In the genomic region with DNA sequence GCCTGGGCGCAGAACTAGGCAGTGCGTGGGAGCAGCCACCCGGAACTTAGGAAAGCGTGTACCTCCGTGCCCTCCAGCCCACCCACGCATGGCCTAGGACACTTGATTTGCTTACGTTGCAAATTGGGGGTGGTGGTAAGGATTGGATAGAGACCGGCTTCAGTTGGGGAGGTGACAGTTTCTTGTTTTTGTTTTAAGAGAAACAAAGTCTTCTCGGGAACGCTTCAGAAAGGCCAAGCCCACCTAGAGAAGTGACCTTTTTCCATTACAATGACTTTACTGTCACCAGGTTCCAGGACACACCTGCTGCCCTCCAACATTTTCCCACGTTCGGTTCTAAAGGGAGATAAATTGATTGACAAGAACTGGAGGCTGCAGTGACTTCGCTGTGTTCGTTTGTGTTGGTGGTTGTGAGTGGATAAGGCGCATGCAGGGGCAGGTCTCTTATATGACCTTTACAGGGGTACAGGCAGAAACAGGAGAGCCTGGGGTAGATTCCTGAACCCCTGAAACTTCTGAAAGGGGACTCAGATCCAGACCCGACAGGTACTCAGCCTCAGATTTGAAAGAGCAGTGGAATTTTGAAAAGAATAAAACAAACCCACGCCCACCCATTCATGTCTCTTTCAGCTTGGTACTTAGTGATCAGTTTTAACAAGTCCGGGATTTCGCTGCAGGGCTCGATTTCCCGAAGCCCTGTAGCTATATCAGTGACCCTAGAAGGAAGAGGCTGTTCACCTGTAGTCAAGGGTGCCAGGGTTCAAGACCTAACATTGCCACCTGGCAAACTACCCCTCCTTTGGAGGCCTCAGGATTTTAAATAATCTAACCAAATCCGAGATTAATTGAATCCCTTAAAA, we compare ENCODE assay signal across 16 mouse cellular contexts. TPM values are rescaled to one million over a fixed set of nuclear protein-coding genes. Genes with fewer than 3 reads are reported as not detected.
DNase-seq lines count a peak whose midpoint lies in the region; ATAC-seq and TF ChIP-seq lines count a peak whose summit lies in the region.
"Had no signal": no experiment of that assay in that cellular context is flagged by ENCODE, and none has a peak within 500 bp of the region (broad histone marks: within the 10 kb centered on the region; RNA-seq: fewer than 3 reads in every experiment).

No protein-coding gene starts in this region.

- H3K4me1 ChIP-seq in forebrain, embryonic 10.5 days = peaks cover 84% of the 10 kb centered on the region
- H3K4me1 ChIP-seq in forebrain, embryonic 15.5 days = peaks cover 36% of the 10 kb centered on the region
- no peaks in the 10 kb centered on the region for H3K4me1 ChIP-seq in lung, embryonic 14.5 days (ENCODE audit: insufficient read depth)
- H3K4me1 ChIP-seq in embryonic facial prominence, embryonic 11.5 days (ENCODE audit: control insufficient read depth, insufficient read depth, low read length) = peaks cover 2% of the 10 kb centered on the region; the same call in 1 of the 2 replicates

- no peaks in the 10 kb centered on the region for H3K36me3 ChIP-seq in forebrain, embryonic 10.5 days (replicated peaks)
- no peaks in the 10 kb centered on the region for H3K36me3 ChIP-seq in forebrain, embryonic 15.5 days
- H3K36me3 ChIP-seq in lung, embryonic 14.5 days (ENCODE audit: insufficient read depth) = no peaks in the 10 kb centered on the region
- H3K36me3 ChIP-seq in embryonic facial prominence, embryonic 11.5 days (replicated peaks; ENCODE audit: control insufficient read depth, insufficient read depth, low read depth, low read length) = no peaks in the 10 kb centered on the region
- H3K36me3 ChIP-seq: forebrain, embryonic 12.5 days; liver, embryonic 12.5 days had no signal

- no peak for ATAC-seq in forebrain, embryonic 15.5 days (replicated peaks)
- no peak for ATAC-seq in lung, embryonic 14.5 days (ENCODE audit: insufficient read depth)
- no peak for ATAC-seq in embryonic facial prominence, embryonic 11.5 days (replicated peaks; ENCODE audit: insufficient number of reproducible peaks, low FRiP score, low TSS enrichment, low read depth)
- ATAC-seq: liver, embryonic 12.5 days had no signal

- H3K9ac ChIP-seq in forebrain, embryonic 15.5 days (replicated peaks) = no peak overlapping the region
- H3K9ac ChIP-seq in lung, embryonic 14.5 days = no peak overlapping the region
- H3K9ac ChIP-seq in embryonic facial prominence, embryonic 11.5 days (replicated peaks; ENCODE audit: low read length) = peak overlapping the region; percentile 54; the same call in 1 of the 2 replicates
- H3K9ac ChIP-seq: forebrain, embryonic 12.5 days; liver, embryonic 12.5 days had no signal

- no peak overlapping the region for H3K27ac ChIP-seq in forebrain, embryonic 10.5 days
- no peak overlapping the region for H3K27ac ChIP-seq in forebrain, embryonic 15.5 days (replicated peaks)
- H3K27ac ChIP-seq in lung, embryonic 14.5 days (ENCODE audit: low read depth) = no peak overlapping the region
- no peak overlapping the region for H3K27ac ChIP-seq in embryonic facial prominence, embryonic 11.5 days (replicated peaks; ENCODE audit: low read depth, low read length)
- H3K27ac ChIP-seq: forebrain, embryonic 12.5 days; liver, embryonic 12.5 days had no signal

- H3K4me3 ChIP-seq in forebrain, embryonic 10.5 days = peak overlapping the region; percentile 56; the same call in 1 of the 2 replicates
- no peak overlapping the region for H3K4me3 ChIP-seq in forebrain, embryonic 15.5 days
- no peak overlapping the region for H3K4me3 ChIP-seq in lung, embryonic 14.5 days (ENCODE audit: low read depth, low read length)
- peak overlapping the region; percentile 65 for H3K4me3 ChIP-seq in embryonic facial prominence, embryonic 11.5 days (ENCODE audit: low read depth, low read length)
- H3K4me3 ChIP-seq: liver, embryonic 12.5 days had no signal

- H3K27me3 ChIP-seq in forebrain, embryonic 10.5 days (ENCODE audit: poor library complexity, severe bottlenecking) = peaks cover 100% of the 10 kb centered on the region
- peaks cover 80% of the 10 kb centered on the region for H3K27me3 ChIP-seq in forebrain, embryonic 15.5 days
- H3K27me3 ChIP-seq in lung, embryonic 14.5 days (ENCODE audit: insufficient read depth, low read length) = peaks cover 96% of the 10 kb centered on the region
- H3K27me3 ChIP-seq in embryonic facial prominence, embryonic 11.5 days (ENCODE audit: control insufficient read depth, insufficient read depth, low read length) = peaks cover 31% of the 10 kb centered on the region

- DNase-seq in forebrain, embryonic 10.5 days (ENCODE audit: extremely low spot score, low spot score) = peak; percentile 46
- DNase-seq in lung, embryonic 14.5 days = peak; percentile 17
- no peak for DNase-seq in lung, postnatal 14 days
- DNase-seq in embryonic facial prominence, embryonic 11.5 days (ENCODE audit: low spot score) = peak; percentile 30
- peak; percentile 37 for DNase-seq in retina, embryonic 14.5 days (ENCODE audit: low spot score)
- DNase-seq in adrenal gland, adult 2 months = no peak
- DNase-seq in ovary, postnatal 10 days (ENCODE audit: low spot score) = no peak
- DNase-seq: adrenal gland, postnatal 14 days; cerebellum, adult 9-11 months; gastrocnemius, postnatal 10 days; layer of hippocampus, adult 9-11 months; lung, postnatal 36 days had no signal

- TF ChIP-seq CTCF in lung, embryonic 14.5 days (IDR thresholded peaks at IDR 0.05; ENCODE audit: low read depth) = no peak

- WGBS in forebrain, embryonic 10.5 days = 1% methylated on average over 22 of the region's 22 CpGs
- 2% methylated on average over 22 of the region's 22 CpGs for WGBS in forebrain, embryonic 15.5 days
- WGBS in lung, embryonic 14.5 days = 3% methylated on average over 22 of the region's 22 CpGs
- WGBS in embryonic facial prominence, embryonic 11.5 days = under 1% methylated on average over 22 of the region's 22 CpGs

- no peaks in the 10 kb centered on the region for H3K9me3 ChIP-seq in forebrain, embryonic 10.5 days
- no peaks in the 10 kb centered on the region for H3K9me3 ChIP-seq in forebrain, embryonic 15.5 days
- H3K9me3 ChIP-seq in lung, embryonic 14.5 days (ENCODE audit: low read depth, low read length) = no peaks in the 10 kb centered on the region
- no peaks in the 10 kb centered on the region for H3K9me3 ChIP-seq in embryonic facial prominence, embryonic 11.5 days (replicated peaks; ENCODE audit: control insufficient read depth, low read length)
- H3K9me3 ChIP-seq: forebrain, embryonic 12.5 days; liver, embryonic 12.5 days had no signal

- no peak overlapping the region for H3K4me2 ChIP-seq in forebrain, embryonic 15.5 days (replicated peaks)
- H3K4me2 ChIP-seq in lung, embryonic 14.5 days = no peak overlapping the region
- peak overlapping the region; percentile 83 for H3K4me2 ChIP-seq in embryonic facial prominence, embryonic 11.5 days (ENCODE audit: low read depth, low read length)
- H3K4me2 ChIP-seq: liver, embryonic 12.5 days had no signal

RNA-seq across cellular contexts. Expression of gene Gsc, which starts 2.0 kb away (rescaled TPM):
- polyA plus RNA-seq in forebrain, embryonic 10.5 days (2016; fragmentation: Nextera tagmentation; extraction: Ambion mirVana) = 2.2 and 2.9 TPM in 2 replicates
- 0.19 and 0.75 TPM in 2 replicates for polyA plus RNA-seq in forebrain, embryonic 15.5 days (2015; fragmentation: Nextera tagmentation; extraction: Ambion mirVana)
- polyA plus RNA-seq in lung, embryonic 14.5 days (2014; fragmentation: Nextera tagmentation; extraction: Ambion mirVana) = 0.34 TPM in 1 of 2 replicates, not detected in the other
- polyA plus RNA-seq in embryonic facial prominence, embryonic 11.5 days (2014; fragmentation: Nextera tagmentation; extraction: Ambion mirVana) = 30.3 and 34.6 TPM in 2 replicates
- not detected for total RNA-seq in adrenal gland, adult 2 months (2021)
- polyA plus RNA-seq in adrenal gland, adult 2 months (2012; rRNA removed) = 0.08 and 0.32 TPM in 2 replicates
- total RNA-seq: adrenal gland, postnatal 14 days had no signal
- polyA plus RNA-seq: kidney, embryonic 14.5 days; liver, embryonic 12.5 days had no signal

Comparison
In these comparisons a context has a peak if more than half of its experiments do, and no peak if none do; other contexts are left out.
1. DNase-seq: peak in forebrain, embryonic 10.5 days (single experiment), lung, embryonic 14.5 days (single experiment), embryonic facial prominence, embryonic 11.5 days (single experiment) and retina, embryonic 14.5 days (single experiment); none in lung, postnatal 14 days (single experiment), adrenal gland, adult 2 months (single experiment) and ovary, postnatal 10 days (single experiment).
2. H3K4me3 ChIP-seq: peak in forebrain, embryonic 10.5 days (single experiment) and embryonic facial prominence, embryonic 11.5 days (single experiment); none in forebrain, embryonic 15.5 days (single experiment) and lung, embryonic 14.5 days (single experiment).